Mouse (Mus musculus): ENCODE results near the gene D430042O09Rik.

Gene D430042O09Rik

DNA sequence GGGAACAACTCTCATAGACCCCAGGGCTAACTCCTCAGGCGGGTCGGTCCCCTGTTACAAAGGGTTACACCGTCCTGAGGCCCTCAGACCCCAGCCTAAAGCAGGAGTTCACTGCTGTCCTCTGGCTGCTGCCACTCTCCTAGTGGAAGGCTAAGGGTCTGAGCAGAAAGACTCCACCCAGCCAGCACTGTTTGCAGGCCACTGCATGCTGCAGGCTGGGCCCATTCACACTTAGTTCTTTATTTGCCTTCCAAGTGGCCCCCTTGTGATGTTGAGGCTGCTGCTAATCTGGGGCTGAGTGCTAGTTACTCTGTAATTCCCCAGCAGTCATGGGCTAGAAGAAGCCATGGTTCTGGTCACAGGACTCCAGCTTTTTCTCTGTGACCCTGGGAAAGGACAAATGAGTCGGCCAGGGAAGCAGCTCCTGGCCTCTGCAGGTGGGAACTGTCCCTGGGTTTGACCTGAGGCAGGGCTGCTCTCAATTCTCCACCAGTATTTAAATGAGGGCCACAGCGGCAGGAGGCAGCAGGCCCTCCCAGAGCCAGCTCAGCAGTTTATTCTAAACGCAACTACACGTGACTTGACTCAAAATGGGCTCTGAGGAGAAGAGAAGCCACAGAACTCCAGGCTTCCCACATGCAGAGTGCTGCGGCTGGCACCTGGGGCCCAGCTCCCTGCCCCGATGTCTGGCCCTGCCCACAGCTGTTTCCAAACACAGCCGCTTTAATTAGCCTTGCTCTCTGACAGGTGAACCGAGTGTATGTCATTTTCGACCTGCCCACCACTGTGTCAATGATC is 163.9 kb downstream of the D430042O09Rik start:
- DNase-seq (ENCODE audit: low read depth, low spot score) = no peak

DNA sequence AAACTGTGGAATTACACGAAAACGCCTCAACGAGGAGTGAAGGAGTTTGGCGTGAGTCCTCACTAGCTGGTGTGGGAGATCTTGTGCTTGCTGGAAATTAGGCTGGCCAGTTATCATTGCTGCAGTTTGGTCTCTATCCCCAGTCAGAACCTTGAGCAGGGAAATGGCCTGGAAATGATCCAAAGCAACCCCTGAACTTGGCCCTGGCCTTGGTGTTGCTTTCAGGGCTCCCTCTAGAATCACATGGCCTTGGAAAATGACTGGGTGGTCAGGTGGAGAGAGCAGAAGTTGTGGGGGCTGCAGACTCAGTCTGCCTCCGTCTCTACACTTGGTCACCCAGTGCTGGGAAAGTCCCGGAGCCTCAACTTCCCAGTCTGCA is 164.5 kb downstream of the D430042O09Rik start:
- DNase-seq (ENCODE audit: low read depth, low spot score) = no peak

- no peak for DNase-seq (ENCODE audit: low read depth, low spot score)
Measured at GRCm38 (mm10) chr7:125872874-125873273, 165.2 kb downstream of the D430042O09Rik start.

- DNase-seq (ENCODE audit: low read depth, low spot score) = no peak
Measured at GRCm38 (mm10) chr7:125873971-125874495, 166.3 kb downstream of the D430042O09Rik start.

DNA sequence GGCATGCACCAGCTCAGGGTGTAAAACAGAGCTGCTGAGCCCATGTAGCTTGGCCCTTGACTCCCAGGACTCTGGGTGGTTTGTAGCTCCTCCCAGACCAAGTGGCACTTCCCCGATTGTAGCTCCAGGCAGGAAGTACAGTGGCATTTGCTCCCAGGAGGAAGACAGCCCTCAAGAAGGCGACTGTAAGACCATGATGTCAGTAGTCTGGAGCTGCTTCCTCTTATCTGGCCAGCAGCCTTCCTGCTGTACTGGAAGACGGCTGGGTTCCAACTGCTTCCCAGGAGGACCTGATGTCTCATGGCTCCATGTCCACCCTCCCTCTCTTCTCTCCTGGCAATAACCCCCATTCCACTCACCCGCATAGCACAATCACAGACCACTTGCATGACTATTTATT is 170.4 kb downstream of the D430042O09Rik start:
- DNase-seq (ENCODE audit: low read depth, low spot score) = no peak

DNA sequence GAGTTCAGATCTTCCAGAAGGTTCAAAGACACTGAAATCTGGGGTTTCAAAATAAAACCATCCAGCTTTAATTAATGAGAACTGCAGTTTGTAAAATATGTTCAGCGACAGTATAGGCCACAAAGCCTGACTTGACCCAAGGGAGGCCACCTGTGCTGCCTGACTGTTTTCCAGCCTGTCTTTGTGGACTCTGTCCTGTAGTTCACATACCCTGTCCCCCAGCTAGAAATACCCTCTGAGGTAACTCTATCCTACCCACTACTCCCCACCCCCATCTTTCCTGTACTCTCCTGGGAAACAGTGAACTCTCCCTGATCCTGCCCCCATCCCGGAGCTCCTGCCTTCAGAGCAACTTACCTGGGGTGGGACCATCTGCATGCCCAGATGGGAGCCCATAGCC is 175.5 kb downstream of the D430042O09Rik start:
- DNase-seq (ENCODE audit: low read depth, low spot score) = no peak

GRCm38 (mm10) chr7:125886116-125886680 is 178.5 kb downstream of the D430042O09Rik start:
- DNase-seq (ENCODE audit: low read depth, low spot score) = peak; percentile 56

GRCm38 (mm10) chr7:125887124-125887523 is 179.4 kb downstream of the D430042O09Rik start:
- DNase-seq (ENCODE audit: low read depth, low spot score) = no peak

DNA sequence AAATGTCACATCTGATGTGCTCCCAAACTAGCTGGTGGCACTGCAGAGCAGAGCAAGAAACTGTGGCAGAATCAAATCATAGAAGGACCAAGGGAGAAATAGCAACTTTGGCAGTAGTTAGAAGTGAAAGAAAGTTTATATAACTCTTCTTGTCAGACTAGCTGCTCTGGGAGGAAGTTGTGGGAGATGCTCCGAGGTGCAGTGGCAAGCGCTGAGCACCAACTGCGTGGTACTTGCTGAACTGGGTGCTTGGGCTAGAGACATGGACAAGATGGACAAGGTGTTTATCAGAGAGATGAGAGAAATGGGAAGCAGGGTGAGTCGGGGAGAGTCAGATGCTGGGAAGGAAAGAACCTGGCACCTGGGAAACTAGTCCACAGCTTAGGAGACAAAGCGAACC is 180.1 kb downstream of the D430042O09Rik start:
- DNase-seq (ENCODE audit: low read depth, low spot score) = no peak

DNA sequence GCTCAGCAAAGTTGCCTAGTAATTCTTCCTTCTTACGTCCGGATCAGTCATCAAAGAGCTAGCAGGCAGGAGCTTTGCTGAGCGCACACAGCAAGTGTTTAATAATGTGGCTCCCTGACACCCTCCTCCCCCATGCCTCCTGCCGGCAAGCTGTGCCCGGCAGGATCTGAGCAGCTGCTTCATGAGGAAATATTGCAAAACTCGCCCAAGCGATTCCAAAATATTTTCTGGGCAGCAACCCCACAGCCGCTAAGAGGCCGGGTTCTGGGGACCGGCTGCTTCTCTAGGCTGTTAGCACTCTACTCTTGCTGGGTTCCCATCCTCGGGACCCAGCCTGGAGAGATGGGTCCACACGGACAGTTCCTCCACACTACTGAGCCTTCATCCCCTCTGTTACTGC is 180.7 kb downstream of the D430042O09Rik start:
- DNase-seq (ENCODE audit: low read depth, low spot score) = no peak

- DNase-seq (ENCODE audit: low read depth, low spot score) = no peak
Measured at GRCm38 (mm10) chr7:125893621-125894020, 185.9 kb downstream of the D430042O09Rik start.

GRCm38 (mm10) chr7:125897059-125897458 is 189.4 kb downstream of the D430042O09Rik start:
- DNase-seq (ENCODE audit: low read depth, low spot score) = no peak

DNA sequence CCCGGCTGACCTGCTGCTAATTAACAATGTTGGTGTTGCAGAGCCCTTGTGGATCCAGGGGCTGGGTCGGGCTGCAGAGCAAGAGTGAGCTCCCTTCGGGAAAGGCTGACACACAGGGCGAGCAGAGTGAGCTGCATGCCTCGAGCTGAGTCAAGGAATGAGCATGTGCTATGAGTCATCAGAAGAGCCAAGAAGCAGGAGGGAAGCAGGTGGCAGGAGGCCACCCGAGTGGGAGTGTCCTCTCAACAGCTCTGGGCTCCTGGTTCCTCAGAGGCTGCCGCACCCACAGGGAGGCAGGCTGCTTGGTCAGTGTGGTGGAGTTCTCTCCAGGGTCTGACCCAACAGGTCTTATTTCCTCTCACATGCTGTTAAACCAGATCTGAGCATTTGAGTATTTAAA is 191.3 kb downstream of the D430042O09Rik start:
- DNase-seq (ENCODE audit: low read depth, low spot score) = no peak

- DNase-seq (ENCODE audit: low read depth, low spot score) = no peak
Measured at GRCm38 (mm10) chr7:125899916-125900315, 192.2 kb downstream of the D430042O09Rik start.

- DNase-seq (ENCODE audit: low read depth, low spot score) = no peak
Measured at GRCm38 (mm10) chr7:125900386-125901161, 192.9 kb downstream of the D430042O09Rik start.

DNA sequence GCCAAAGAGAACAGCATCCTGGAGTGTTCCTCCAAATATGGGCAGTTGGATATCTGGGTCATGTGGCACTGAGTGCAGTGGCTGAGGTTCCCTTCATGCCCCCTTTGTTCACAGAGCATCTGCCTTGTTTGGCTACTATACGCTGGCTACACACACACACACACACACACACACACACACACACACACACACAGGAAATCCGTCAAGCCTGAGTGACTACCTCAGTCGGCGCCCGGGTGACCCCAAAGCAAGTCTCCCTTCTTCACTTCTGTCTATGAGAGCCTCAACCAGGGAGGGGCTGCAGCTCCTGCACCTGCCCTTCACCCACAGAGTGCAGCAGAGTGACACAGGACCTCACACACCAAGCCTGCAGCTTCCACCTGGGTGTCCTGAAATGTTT is 213.1 kb downstream of the D430042O09Rik start:
- no peak for DNase-seq (ENCODE audit: low read depth, low spot score)

DNA sequence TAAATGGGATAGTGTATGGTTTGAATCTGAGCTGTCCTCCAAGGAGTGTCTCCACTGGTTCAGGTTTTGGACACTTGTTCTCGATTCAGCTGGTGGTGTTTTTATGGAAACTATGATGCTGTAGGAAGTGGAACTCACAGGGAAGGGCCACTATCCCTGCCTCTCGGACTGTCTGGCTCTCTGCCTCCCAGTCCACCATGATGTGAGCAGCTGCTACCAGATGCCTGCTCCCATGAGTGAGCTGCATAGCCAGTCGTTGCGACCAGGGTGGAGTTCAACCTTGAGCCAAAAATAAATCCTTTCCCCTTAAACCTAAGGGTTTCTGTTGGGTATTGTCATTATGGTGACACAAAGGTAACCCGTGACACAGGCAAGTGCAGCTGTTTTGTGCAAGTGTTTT is 216.4 kb downstream of the D430042O09Rik start:
- no peak for DNase-seq (ENCODE audit: low read depth, low spot score)
